Mouse (Mus musculus) hindbrain, embryonic 13.5 days (tissue): ENCODE measurements around the gene Ptprf. TPM values are rescaled to one million over a fixed set of nuclear protein-coding genes. Genes with fewer than 3 reads are reported as not detected.
A peak's percentile ranks its signal among the peaks of the same experiment; 100 is the strongest.

Experiments
- ATAC-seq: fragments of 200-750 bp; cut with Nextera tagmentation; 2 replicates; pipeline ENCODE4 v1.8.0; 2017; ENCODE audit warnings: moderate TSS enrichment; ENCODE audit not compliant: low FRiP score
- H3K27ac ChIP-seq: fragments of 300-500 bp; sonication (generic); 2 replicates; pipeline ENCODE4 v1.5.1; 2015; ENCODE audit warnings: inconsistent platforms, mild to moderate bottlenecking, moderate library complexity
- H3K27me3 ChIP-seq: fragments of 300-500 bp; sonication (generic); 2 replicates; pipeline ENCODE4 v1.6.1; 2015; ENCODE audit warnings: mild to moderate bottlenecking, inconsistent platforms
- H3K36me3 ChIP-seq: fragments of 300-500 bp; sonication (generic); 2 replicates; pipeline ENCODE4 v1.6.1; 2015; ENCODE audit warnings: mild to moderate bottlenecking, inconsistent platforms
- H3K4me1 ChIP-seq: fragments of 300-500 bp; sonication (generic); replicated peaks from 2 replicates; pipeline ENCODE4 v1.6.1; 2015; ENCODE audit warnings: inconsistent platforms
- H3K4me2 ChIP-seq: fragments of 300-500 bp; sonication (generic); 2 replicates; pipeline ENCODE4 v1.6.1; 2015; ENCODE audit warnings: inconsistent platforms, mild to moderate bottlenecking, moderate library complexity
- H3K4me3 ChIP-seq: fragments of 300-500 bp; sonication (generic); 2 replicates; pipeline ENCODE4 v1.5.1; 2015; ENCODE audit warnings: mild to moderate bottlenecking, inconsistent platforms
- H3K9ac ChIP-seq: fragments of 300-500 bp; sonication (generic); 2 replicates; pipeline ENCODE4 v1.6.1; 2015; ENCODE audit warnings: mild to moderate bottlenecking, inconsistent platforms
- H3K9me3 ChIP-seq: fragments of 300-500 bp; sonication (generic); 2 replicates; pipeline ENCODE4 v1.6.1; 2016; ENCODE audit warnings: inconsistent platforms
- WGBS: fragments of 180-500 bp; shearing (Covaris S2); methylation state at CpG from one replicate; pipeline ENCODE4 v1.1.7; 2015; 5-methylcytosine and 5-hydroxymethylcytosine counted together
- polyA plus RNA-seq: library from polyadenylated mRNA; unstranded; fragments of >200 nt; fragmentation: Nextera tagmentation; extraction: Ambion mirVana; gene quantifications from 2 replicates; pipeline ENCODE4 v1.2.1, GENCODE M21; 2015

The Ptprf gene
- polyA plus RNA-seq, result 79.7 and 82.0 TPM in 2 replicates

DNA sequence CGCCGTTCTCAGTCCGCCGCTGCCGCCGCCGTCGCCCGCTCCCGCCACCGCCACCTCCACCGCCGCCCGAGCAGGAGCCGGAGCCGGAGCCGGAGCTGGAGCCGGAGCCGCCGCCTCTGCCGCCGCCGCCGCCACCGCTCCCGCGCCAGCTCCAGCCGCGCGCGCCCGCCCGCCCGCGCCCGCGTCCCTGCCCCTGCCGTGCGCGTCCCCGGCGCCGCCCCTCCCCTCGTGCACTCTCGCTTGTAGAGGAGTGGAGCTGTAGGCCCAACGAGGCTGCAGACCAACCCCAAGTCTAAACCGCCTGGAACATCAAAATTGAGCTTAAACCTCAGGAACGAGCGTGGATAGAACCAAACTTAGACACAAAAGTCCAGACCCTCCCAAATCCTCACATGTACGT lies at the start of gene Ptprf:
TSS of gene Ptprf (minus strand) at position 175 of the 400 bp plus-strand sequence.
- H3K27ac ChIP-seq, result peak within 1 kb of the TSS; percentile 93
- no peaks in the 10 kb centered on the region; the same call in 1 of the 2 replicates for H3K27me3 ChIP-seq
- peak within 1 kb of the TSS; percentile 88 for H3K4me3 ChIP-seq
- peak within 1 kb of the TSS; percentile 98 for H3K9ac ChIP-seq
- peak; percentile 54 for ATAC-seq
- H3K9me3 ChIP-seq, result no peaks in the 10 kb centered on the region
- H3K36me3 ChIP-seq, result peaks cover 15% of the 10 kb centered on the region
- peaks cover 61% of the 10 kb centered on the region for H3K4me1 ChIP-seq
- 2% methylated on average over 34 of the region's 50 CpGs for WGBS
- H3K4me2 ChIP-seq, result peak within 1 kb of the TSS; percentile 95

DNA sequence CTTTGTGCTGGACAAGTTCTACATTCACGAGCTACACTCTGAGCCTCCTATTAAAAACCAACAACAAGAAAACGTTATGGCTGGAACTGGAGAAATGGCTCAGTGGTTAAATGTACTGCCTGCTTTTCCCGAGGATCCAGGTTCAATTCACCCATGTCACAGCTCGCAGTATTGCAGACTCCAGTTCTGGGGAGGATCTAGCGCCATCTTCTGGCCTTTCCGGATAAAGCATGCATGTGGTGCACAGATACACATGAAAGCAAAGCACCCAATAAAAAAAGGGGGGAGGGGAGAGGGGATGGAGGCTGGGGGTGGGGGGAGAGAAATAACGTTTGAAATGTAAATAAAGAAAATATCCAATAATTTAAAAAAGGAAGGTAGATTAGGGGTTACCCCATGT lies 45.5 kb upstream of the Ptprf start:
- H3K4me1 ChIP-seq, result no peaks in the 10 kb centered on the region
- ATAC-seq, result no peak
- no peak overlapping the region for H3K9ac ChIP-seq
- H3K9me3 ChIP-seq, result no peaks in the 10 kb centered on the region
- H3K27ac ChIP-seq, result no peak overlapping the region
- H3K4me3 ChIP-seq, result no peak overlapping the region
- H3K36me3 ChIP-seq, result no peaks in the 10 kb centered on the region
- H3K4me2 ChIP-seq, result no peak overlapping the region
- WGBS, result 18% methylated on average over 7 of the region's 7 CpGs
- H3K27me3 ChIP-seq, result no peaks in the 10 kb centered on the region

DNA sequence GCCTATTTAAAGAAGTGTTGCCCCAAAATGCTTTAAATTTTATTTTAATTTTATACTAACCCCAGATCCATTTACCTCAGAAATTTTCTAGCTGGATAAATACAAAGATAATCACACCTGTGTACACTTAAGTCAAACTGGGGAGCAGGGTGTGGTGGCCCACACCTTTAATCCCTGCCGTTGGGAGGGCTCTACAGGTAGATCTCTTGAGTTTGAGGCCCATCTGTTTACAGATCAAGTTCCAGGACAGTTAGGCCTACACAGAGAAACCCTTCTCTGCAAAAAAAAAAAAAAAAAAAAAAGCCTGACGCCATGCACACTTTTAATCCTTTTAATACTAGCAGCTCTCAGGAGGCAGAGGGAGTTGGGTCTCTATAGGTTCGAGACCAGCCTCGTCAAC lies 44.8 kb upstream of the Ptprf start:
- Histone ChIP-seq H3K9me3 (no peaks in the 10 kb centered on the region), H3K4me2 (no peak overlapping the region), H3K4me3 (no peak overlapping the region), H3K27me3 (no peaks in the 10 kb centered on the region), H3K4me1 (no peaks in the 10 kb centered on the region), H3K9ac (no peak overlapping the region), H3K36me3 (no peaks in the 10 kb centered on the region), H3K27ac (no peak overlapping the region)
- no peak for ATAC-seq
- 80% methylated on average over 4 of the region's 4 CpGs for WGBS

DNA sequence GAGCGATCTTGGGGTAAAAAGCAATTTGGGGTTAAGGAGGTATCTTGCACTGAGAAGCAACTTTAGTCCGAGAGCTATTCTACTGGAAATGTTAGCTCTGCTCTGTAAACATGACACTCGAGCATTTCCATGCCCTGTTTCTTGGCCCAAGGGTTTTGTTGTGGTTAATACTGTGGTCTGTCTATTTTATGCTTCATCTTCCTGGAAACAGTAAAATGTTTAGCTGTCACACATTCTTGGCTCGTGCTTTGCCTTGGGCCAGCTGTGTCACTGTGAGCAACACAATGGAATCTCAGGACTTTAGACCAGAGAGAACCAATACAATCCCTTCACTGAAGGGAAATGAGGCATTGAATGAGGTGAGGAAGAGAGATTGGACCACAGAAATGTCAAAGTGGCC lies 40.6 kb upstream of the Ptprf start:
- no peaks in the 10 kb centered on the region for H3K4me1 ChIP-seq
- H3K27ac ChIP-seq, result no peak overlapping the region
- H3K27me3 ChIP-seq, result no peaks in the 10 kb centered on the region
- ATAC-seq, result no peak
- H3K9ac ChIP-seq, result no peak overlapping the region
- H3K4me2 ChIP-seq, result no peak overlapping the region
- no peaks in the 10 kb centered on the region for H3K9me3 ChIP-seq
- 73% methylated on average over 4 of the region's 4 CpGs for WGBS
- no peak overlapping the region for H3K4me3 ChIP-seq
- no peaks in the 10 kb centered on the region for H3K36me3 ChIP-seq

DNA sequence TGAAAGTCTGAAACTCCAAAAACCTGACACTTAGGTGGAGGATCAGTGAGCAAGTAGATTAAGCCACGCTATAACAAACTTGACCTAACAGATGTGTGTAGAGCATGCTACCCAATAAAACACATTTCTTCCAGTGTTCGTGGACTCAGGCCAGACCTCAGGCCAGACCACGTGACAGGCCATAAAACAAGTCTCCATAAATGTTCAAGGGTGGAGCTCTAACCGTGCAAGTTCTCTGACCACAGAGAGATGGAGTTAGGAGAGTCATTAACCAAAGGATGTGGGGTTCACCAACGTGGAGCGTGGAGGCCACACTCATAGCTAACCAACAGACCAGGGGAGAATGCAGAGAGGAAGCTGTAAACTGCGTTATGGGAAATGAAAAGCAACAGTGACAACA lies 35.3 kb upstream of the Ptprf start:
- Histone ChIP-seq H3K9ac (no peak overlapping the region), H3K27me3 (no peaks in the 10 kb centered on the region), H3K36me3 (no peaks in the 10 kb centered on the region), H3K4me3 (no peak overlapping the region), H3K4me1 (no peaks in the 10 kb centered on the region), H3K9me3 (no peaks in the 10 kb centered on the region), H3K27ac (no peak overlapping the region), H3K4me2 (no peak overlapping the region)
- ATAC-seq, result no peak
- WGBS, result 83% methylated on average over 7 of the region's 7 CpGs

DNA sequence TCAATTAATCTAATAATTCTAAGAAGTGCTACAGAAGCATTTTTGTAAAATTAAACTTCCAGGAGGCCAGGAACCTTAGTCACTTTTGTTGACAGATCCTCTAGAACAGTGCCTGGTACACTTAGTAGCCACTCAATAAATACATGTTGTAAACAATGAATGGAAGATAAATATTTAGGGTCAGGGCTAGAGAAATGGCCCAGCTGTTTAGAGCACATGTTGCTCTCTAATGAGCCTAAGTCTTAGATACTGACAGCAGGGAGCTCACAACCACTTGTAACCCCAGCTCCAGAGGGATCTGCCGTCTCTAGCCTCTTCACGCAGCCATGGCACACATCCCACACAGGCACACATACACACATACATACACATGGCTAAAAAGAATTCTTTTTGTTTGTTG lies 29.4 kb upstream of the Ptprf start:
- 68% methylated on average over 2 of the region's 2 CpGs for WGBS
- no peak overlapping the region for H3K4me2 ChIP-seq
- no peak overlapping the region for H3K4me3 ChIP-seq
- H3K27ac ChIP-seq, result no peak overlapping the region
- peaks cover 13% of the 10 kb centered on the region for H3K4me1 ChIP-seq
- H3K27me3 ChIP-seq, result no peaks in the 10 kb centered on the region
- H3K9ac ChIP-seq, result no peak overlapping the region
- no peaks in the 10 kb centered on the region for H3K36me3 ChIP-seq
- no peak for ATAC-seq
- H3K9me3 ChIP-seq, result no peaks in the 10 kb centered on the region

DNA sequence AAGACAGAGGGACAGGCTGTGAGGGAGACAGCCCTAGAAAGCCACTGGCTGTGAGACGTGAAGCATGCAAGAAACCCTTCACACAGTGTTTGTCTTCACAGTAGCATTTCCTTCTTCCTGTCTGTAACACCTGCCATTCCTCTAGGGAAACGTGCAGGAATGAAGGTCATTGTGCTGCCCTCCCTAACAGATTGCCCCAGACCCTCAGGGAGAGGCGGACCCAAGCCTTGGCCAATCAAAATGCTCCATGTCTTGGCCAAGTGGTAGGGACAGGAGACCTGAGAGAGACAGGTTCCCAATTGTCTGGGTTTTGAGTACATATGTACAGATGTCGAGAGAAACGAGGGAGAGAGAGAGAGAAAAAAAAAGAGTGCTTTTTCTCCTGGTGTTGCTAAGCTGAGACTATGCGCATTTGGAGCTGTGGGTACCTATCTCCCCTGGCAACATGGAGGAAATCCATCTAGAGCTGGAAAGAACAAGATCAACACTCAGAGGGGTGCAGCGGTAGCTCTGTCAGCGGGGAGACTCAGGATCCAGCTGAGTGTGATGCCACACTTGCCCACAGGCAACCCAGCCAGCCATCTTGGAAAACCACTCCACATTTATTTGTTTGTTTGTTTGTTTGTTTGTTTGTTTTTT lies 28.6 kb upstream of the Ptprf start:
- H3K4me2 ChIP-seq, result peak overlapping the region; percentile 34
- WGBS, result 41% methylated on average over 8 of the region's 8 CpGs

DNA sequence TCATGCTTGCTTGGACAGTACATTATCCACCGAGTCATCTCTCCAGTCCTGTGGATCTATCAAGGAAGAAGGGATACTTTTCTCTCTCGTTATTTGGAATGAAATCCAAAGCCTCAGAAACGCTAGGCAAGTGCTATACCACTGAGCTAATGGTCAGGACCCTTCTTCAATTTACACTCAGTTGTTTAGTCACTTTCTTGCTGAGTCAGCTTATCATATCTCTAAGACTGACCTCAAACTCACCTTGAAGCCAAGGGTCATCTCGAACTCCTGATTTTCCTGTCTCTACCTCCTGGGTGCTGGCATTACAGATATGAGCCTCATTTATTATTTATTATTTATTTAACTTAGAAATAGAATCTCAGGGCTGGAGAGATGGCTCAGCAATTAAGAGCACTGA lies 25.5 kb upstream of the Ptprf start:
- Histone ChIP-seq H3K27me3 (no peaks in the 10 kb centered on the region), H3K27ac (no peak overlapping the region), H3K4me3 (no peak overlapping the region), H3K4me1 (peaks cover 13% of the 10 kb centered on the region), H3K36me3 (no peaks in the 10 kb centered on the region), H3K4me2 (no peak overlapping the region), H3K9ac (no peak overlapping the region), H3K9me3 (no peaks in the 10 kb centered on the region)
- WGBS, result 89% methylated on average over 4 of the region's 4 CpGs
- ATAC-seq, result no peak

More for the DNA sequence above, 28.6 kb upstream of the Ptprf start:
- Histone ChIP-seq H3K9ac (0 out of 2 replicates have a peak overlapping the region, but pooled peaks have one; percentile 8), H3K9me3 (no peaks in the 10 kb centered on the region), H3K27ac (peak overlapping the region; percentile 70; the same call in 1 of the 2 replicates), H3K4me3 (no peak overlapping the region), H3K36me3 (no peaks in the 10 kb centered on the region), H3K4me1 (peaks cover 13% of the 10 kb centered on the region), H3K27me3 (no peaks in the 10 kb centered on the region)
- no peak; the same call in 1 of the 2 replicates for ATAC-seq

DNA sequence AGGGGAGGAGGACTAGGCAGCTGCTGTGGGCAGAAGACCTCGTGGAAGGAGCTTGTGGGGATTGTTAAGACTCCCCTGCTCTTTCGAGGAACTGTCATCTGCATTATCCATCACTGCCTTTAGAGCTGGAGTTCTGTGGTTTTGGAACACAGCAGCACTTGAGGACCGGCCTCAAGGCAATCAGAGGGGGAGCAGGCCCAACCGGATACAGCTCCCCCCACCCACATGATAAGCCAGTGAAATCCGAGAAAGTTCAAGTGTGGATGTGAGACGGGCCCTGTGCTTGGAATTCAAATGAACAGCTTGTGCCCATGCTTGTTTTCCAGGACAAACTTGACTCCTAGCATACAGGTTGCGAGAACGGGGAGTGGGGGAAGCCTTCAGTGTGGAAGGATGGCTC lies 24.1 kb upstream of the Ptprf start:
- Histone ChIP-seq H3K9me3 (no peaks in the 10 kb centered on the region), H3K4me2 (no peak overlapping the region), H3K27ac (no peak overlapping the region), H3K9ac (no peak overlapping the region), H3K36me3 (no peaks in the 10 kb centered on the region), H3K27me3 (no peaks in the 10 kb centered on the region), H3K4me1 (peaks cover 12% of the 10 kb centered on the region), H3K4me3 (no peak overlapping the region)
- WGBS, result 56% methylated on average over 8 of the region's 8 CpGs
- ATAC-seq, result no peak

DNA sequence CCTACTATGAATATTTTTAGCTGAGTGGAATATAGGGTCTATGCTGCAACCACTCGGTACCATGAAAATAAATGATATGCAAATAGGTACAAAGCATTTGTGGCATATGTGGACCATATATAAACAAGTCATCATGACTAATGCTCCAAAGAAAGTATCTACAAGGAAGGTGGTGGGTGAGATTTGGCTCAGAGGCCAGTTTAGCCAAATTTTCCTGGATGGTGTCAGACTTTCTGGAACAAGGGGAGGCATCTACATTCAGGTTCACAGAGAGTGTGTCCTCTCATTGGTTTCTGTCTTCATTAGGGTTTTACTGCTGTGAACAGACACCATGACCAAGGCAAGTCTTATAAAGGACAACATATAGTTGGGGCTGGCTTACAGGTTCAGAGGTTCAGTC lies 19.3 kb upstream of the Ptprf start:
- no peak overlapping the region for H3K9ac ChIP-seq
- H3K36me3 ChIP-seq, result no peaks in the 10 kb centered on the region
- H3K4me3 ChIP-seq, result no peak overlapping the region
- no peaks in the 10 kb centered on the region for H3K27me3 ChIP-seq
- H3K4me1 ChIP-seq, result no peaks in the 10 kb centered on the region
- no peak overlapping the region for H3K4me2 ChIP-seq
- no peak for ATAC-seq
- 96% methylated on average over 1 of the region's 1 CpGs for WGBS
- no peaks in the 10 kb centered on the region for H3K9me3 ChIP-seq
- no peak overlapping the region for H3K27ac ChIP-seq

DNA sequence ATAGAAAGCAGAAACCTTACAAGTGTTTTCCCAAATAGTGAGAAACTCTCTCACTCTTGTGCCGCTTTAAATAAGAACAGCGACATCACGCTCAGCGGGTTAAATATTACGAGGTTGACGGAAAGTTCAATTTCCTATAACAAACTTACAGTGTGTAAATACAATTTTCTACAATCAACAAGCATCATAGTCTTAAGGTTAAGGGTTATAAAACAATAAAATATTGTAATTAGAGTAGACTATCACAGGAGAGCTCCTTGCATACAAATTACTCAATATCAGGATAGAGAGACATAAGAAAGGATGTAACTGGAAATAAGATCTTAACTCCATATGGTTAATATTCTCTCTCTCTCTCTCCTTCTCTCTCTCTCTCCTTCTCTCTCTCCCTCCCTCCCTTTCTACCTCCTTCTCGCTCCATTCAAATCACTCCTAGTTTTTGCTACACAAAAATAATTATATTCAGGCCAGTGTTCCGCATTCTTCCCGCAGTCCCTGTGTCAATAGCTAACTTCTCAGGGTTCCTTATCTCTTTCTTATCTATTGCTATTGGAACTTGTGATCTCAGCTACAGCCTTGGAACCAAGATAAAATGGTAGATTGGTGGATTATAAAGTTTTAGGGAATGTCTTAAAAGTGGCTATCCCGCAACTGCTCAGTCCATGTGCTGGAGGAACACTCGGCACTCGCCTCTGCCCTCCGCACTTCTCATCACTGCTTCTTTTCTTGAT lies 16.5 kb upstream of the Ptprf start:
- no peak for ATAC-seq

DNA sequence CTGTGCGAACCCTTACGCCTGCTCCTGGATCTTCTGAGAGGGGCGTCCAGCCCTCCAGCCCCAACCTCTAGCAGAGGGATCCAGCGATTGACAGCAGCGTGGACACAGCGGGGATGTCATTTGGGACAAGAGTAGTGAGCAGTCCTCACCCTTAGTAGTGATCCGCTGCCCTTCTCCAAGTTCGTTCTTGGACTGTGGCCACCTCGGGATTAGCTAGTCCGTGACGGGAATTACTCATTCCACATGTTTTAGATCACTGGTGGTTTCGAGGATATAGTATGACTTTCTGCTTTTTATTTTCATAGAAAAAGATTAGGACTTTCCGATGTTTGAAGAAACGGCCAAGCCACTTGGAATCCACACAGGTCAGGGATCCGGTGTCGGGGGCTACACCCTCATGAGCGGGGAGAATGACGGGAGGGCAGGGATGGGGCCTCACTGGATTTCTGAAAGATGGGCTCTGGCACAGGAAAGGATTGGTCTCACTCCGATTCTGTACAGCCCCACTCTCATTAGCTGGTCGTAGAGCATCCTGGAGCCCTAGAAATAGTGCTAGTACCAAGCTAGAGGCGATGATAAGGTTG lies 15.0 kb upstream of the Ptprf start:
- Histone ChIP-seq H3K27ac (no peak overlapping the region), H3K36me3 (no peaks in the 10 kb centered on the region), H3K9ac (no peak overlapping the region), H3K9me3 (no peaks in the 10 kb centered on the region), H3K4me2 (no peak overlapping the region), H3K4me1 (no peaks in the 10 kb centered on the region), H3K4me3 (no peak overlapping the region), H3K27me3 (no peaks in the 10 kb centered on the region)
- 89% methylated on average over 21 of the region's 21 CpGs for WGBS
- ATAC-seq, result no peak

More for the DNA sequence above, 16.5 kb upstream of the Ptprf start:
- H3K4me3 ChIP-seq, result no peak overlapping the region
- H3K27me3 ChIP-seq, result no peaks in the 10 kb centered on the region
- no peaks in the 10 kb centered on the region for H3K9me3 ChIP-seq
- 92% methylated on average over 13 of the region's 13 CpGs for WGBS
- H3K27ac ChIP-seq, result no peak overlapping the region
- no peaks in the 10 kb centered on the region for H3K4me1 ChIP-seq
- no peaks in the 10 kb centered on the region for H3K36me3 ChIP-seq
- H3K9ac ChIP-seq, result no peak overlapping the region
- no peak overlapping the region for H3K4me2 ChIP-seq
